Mouse (Mus musculus) C2C12 (cell line): ENCODE measurements at regions not wholly inside any gene's neighbourhood (a gene's known extent, or its start where the extent isn't known, plus 50 kb on each side); places are given as distances from the start of the nearest gene placed in this dataset.

Source experiments
- MAX ChIP-seq: IDR thresholded peaks from one replicate; pipeline ENCODE4 v1.6.1; 2011; ENCODE audit warnings: mild to moderate bottlenecking, control low read depth
- USF1 ChIP-seq: IDR thresholded peaks from one replicate; pipeline ENCODE4 v1.6.1; 2011; ENCODE audit warnings: low read depth, mild to moderate bottlenecking, control low read depth, moderate library complexity

DNA sequence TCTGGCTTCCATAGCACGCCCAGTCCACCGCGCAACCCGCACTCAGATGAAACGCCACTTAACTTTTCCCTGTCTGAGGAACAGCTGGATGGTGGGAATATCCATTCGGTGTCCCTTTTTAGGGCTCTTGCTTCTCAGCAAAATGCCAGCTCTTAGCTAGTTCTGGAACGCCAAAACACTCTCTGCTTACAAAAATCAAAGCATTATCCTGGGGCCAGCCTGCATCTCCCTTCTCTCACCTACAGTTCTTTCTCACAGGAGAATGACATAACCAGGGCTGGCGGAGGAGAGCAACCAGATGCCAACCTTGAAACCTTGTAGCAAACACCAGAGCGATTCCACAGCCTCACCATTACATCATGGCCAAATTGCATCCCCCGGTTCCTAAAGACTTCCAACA is 236.4 kb upstream of the Kazn start:
- TF ChIP-seq MAX (no peak), USF1 (no peak)
